Mouse (Mus musculus) MEL (cell line): Measurements from ENCODE around the gene Padi4.

ENCODE experiments used
- BHLHE40 ChIP-seq: IDR thresholded peaks from 2 replicates; pipeline ENCODE4 v1.6.1; 2012; ENCODE audit warnings: low read depth, mild to moderate bottlenecking, inconsistent platforms, low read length, improper control_type of control experiment, borderline replicate concordance
- CHD2 ChIP-seq: IDR thresholded peaks from 2 replicates; pipeline ENCODE4 v1.6.1; 2011; ENCODE audit warnings: low read length, improper control_type of control experiment
- CTCF ChIP-seq, 3 experiments: IDR thresholded peaks in 2 of 3; conservative IDR thresholded peaks in 1 of 3; 2 replicates each; pipeline ENCODE4 v1.5.1; 2011 to 2012; ENCODE audit warnings: low read length in 3 of 3, low read depth in 2 of 3, mild to moderate bottlenecking in 2 of 3, improper control_type of control experiment in 1 of 3, inconsistent platforms in 1 of 3, mixed read lengths in 1 of 3, moderate library complexity in 1 of 3; ENCODE audit not compliant: control insufficient read depth in 1 of 3, insufficient read depth in 1 of 3, poor library complexity in 1 of 3, severe bottlenecking in 1 of 3
- EP300 ChIP-seq, 2 experiments: IDR thresholded peaks; 2 replicates each; pipeline ENCODE4 v1.6.1; 2011; ENCODE audit warnings: improper control_type of control experiment in 2 of 2, low read length in 2 of 2, low read depth in 1 of 2, mild to moderate bottlenecking in 1 of 2
- HCFC1 ChIP-seq: IDR thresholded peaks from 2 replicates; pipeline ENCODE4 v1.6.1; 2012; ENCODE audit warnings: low read depth, mild to moderate bottlenecking, inconsistent platforms, low read length, improper control_type of control experiment, moderate library complexity
- KAT2A ChIP-seq: conservative IDR thresholded peaks from 2 replicates; pipeline ENCODE4 v1.6.1; 2012; ENCODE audit warnings: low read depth, low read length, improper control_type of control experiment, inconsistent platforms
- MAFK ChIP-seq: IDR thresholded peaks from 2 replicates; pipeline ENCODE4 v1.6.1; 2011; ENCODE audit warnings: low read depth, mild to moderate bottlenecking, low read length, improper control_type of control experiment, borderline replicate concordance
- POLR2A ChIP-seq, 2 experiments: IDR thresholded peaks; 2 replicates each; pipeline ENCODE4 v1.6.1; 2011 to 2012; ENCODE audit warnings: low read length in 2 of 2, mild to moderate bottlenecking in 2 of 2, control low read depth in 1 of 2, improper control_type of control experiment in 1 of 2, low read depth in 1 of 2, moderate library complexity in 1 of 2; ENCODE audit not compliant: control insufficient read depth in 1 of 2, insufficient read depth in 1 of 2, poor library complexity in 1 of 2
- RCOR1 ChIP-seq: IDR thresholded peaks from 2 replicates; pipeline ENCODE4 v1.6.1; 2012; ENCODE audit warnings: low read depth, mild to moderate bottlenecking, inconsistent platforms, low read length, improper control_type of control experiment
- TAL1 ChIP-seq: IDR thresholded peaks from 2 replicates; pipeline ENCODE4 v1.6.1; 2012; ENCODE audit warnings: mild to moderate bottlenecking, inconsistent platforms, low read length, moderate library complexity, mixed read lengths
- TBP ChIP-seq: IDR thresholded peaks from 2 replicates; pipeline ENCODE4 v1.8.0; 2011; ENCODE audit warnings: low read depth, low read length, improper control_type of control experiment
- TCF12 ChIP-seq: IDR thresholded peaks from 2 replicates; pipeline ENCODE4 v1.6.1; 2014; ENCODE audit warnings: low read depth, mild to moderate bottlenecking, inconsistent platforms, low read length, improper control_type of control experiment, moderate library complexity
- USF1 ChIP-seq: IDR thresholded peaks from 2 replicates; pipeline ENCODE4 v1.6.1; 2014; ENCODE audit warnings: low read depth, mild to moderate bottlenecking, inconsistent platforms, low read length, improper control_type of control experiment, moderate library complexity
- USF2 ChIP-seq, 2 experiments: IDR thresholded peaks; 2 replicates each; pipeline ENCODE4 v1.6.1; 2011 to 2012; ENCODE audit warnings: improper control_type of control experiment in 2 of 2, low read length in 2 of 2, borderline replicate concordance in 1 of 2, inconsistent platforms in 1 of 2, low read depth in 1 of 2, mild to moderate bottlenecking in 1 of 2; ENCODE audit not compliant: insufficient read depth in 1 of 2

DNA sequence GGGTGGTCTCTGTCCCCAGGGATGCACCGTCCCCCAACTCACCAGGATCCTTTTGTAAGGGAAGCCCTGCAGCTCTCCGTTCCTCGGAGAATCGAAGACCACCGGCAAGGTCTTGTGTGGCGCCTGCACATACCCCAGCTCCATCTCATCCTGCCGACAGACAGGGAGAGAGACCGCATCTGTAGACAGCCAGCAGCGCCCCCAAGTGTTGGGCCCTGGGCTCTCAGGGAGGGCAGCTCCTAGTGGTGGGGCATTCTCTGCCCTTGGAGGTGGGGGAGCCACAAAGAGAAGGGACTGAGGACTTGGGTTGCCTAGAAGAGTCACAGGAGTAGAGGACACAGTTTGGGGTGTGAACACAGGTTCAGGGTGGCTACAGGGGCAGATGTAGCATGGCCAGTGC lies 19.8 kb upstream of the Padi4 start:
- no peak for TF ChIP-seq POLR2A (IDR thresholded peaks at IDR 0.05; ENCODE audit: control insufficient read depth in 1 of 2, insufficient read depth in 1 of 2, low read depth in 1 of 2, low read length in 2 of 2, poor library complexity in 1 of 2)
- TF ChIP-seq TBP = no peak
- TF ChIP-seq CTCF (IDR thresholded peaks at IDR 0.05 in 2 of 3, conservative IDR thresholded peaks at IDR 0.05 in 1 of 3; ENCODE audit: control insufficient read depth in 1 of 3, insufficient read depth in 1 of 3, low read depth in 2 of 3, low read length in 3 of 3, poor library complexity in 1 of 3, severe bottlenecking in 1 of 3) = peak in 2 of 3 experiments; percentile 25 to 50; a peak in 3 of 6 replicates
- TF ChIP-seq BHLHE40 = no peak
- TF ChIP-seq HCFC1 = no peak
- no peak for TF ChIP-seq CHD2
- TF ChIP-seq MAFK = no peak
- no peak for TF ChIP-seq EP300 (IDR thresholded peaks at IDR 0.05; ENCODE audit: low read depth in 1 of 2, low read length in 2 of 2)
- no peak for TF ChIP-seq USF2 (IDR thresholded peaks at IDR 0.05; ENCODE audit: borderline replicate concordance in 1 of 2, insufficient read depth in 1 of 2, low read depth in 1 of 2, low read length in 2 of 2)
- TF ChIP-seq USF1 = no peak
- no peak for TF ChIP-seq KAT2A
- TF ChIP-seq RCOR1 = no peak
- no peak for TF ChIP-seq TCF12
- no peak for TF ChIP-seq TAL1
